Mouse (Mus musculus) G1E (cell line): Measurements from ENCODE around the gene Timm17b. TPM values are rescaled to one million over a fixed set of nuclear protein-coding genes. Genes with fewer than 3 reads are reported as not detected.

Experiments
- ATAC-seq: 2 replicates; pipeline ENCODE4 v1.8.0; 2016; ENCODE audit warnings: mild to moderate bottlenecking; ENCODE audit not compliant: insufficient number of reproducible peaks, poor library complexity, low FRiP score, severe bottlenecking; ENCODE audit errors: extremely low read depth
- DNase-seq: peaks from one replicate; pipeline ENCODE4 v3.0.0; 2012; ENCODE audit warnings: low spot score
- H3K27me3 ChIP-seq: 2 replicates; pipeline ENCODE4 v1.6.1; 2012; ENCODE audit warnings: mild to moderate bottlenecking, low read length, inconsistent platforms; ENCODE audit not compliant: insufficient read depth
- H3K36me3 ChIP-seq: replicated peaks from 2 replicates; pipeline ENCODE3; 2012; ENCODE audit warnings: mild to moderate bottlenecking, inconsistent platforms
- H3K4me1 ChIP-seq: 2 replicates; pipeline ENCODE4 v1.6.1; 2012; ENCODE audit warnings: low read depth, low read length, inconsistent platforms, mixed read lengths; ENCODE audit not compliant: insufficient read depth
- H3K4me3 ChIP-seq: 2 replicates; pipeline ENCODE4 v1.5.1; 2012; ENCODE audit warnings: low read depth, mild to moderate bottlenecking, inconsistent platforms, low read length, moderate library complexity, mixed read lengths
- H3K9me3 ChIP-seq: replicated peaks from 2 replicates; pipeline ENCODE4 v1.6.1; 2012; ENCODE audit warnings: inconsistent platforms
- CTCF ChIP-seq: IDR thresholded peaks from 2 replicates; pipeline ENCODE4 v1.5.1; 2012; ENCODE audit warnings: low read depth, low read length, inconsistent platforms, mixed read lengths
- GATA1 ChIP-seq: IDR thresholded peaks from 2 replicates; pipeline ENCODE4 v1.6.1; 2012; ENCODE audit warnings: borderline replicate concordance, low read length, inconsistent platforms, mixed read lengths
- GATA2 ChIP-seq: IDR thresholded peaks from 2 replicates; pipeline ENCODE4 v1.6.1; 2012; ENCODE audit warnings: low read depth, low read length, inconsistent platforms, borderline replicate concordance
- POLR2AphosphoS5 ChIP-seq: IDR thresholded peaks from 2 replicates; pipeline ENCODE4 v1.6.1; 2012; ENCODE audit warnings: low read depth, low read length, inconsistent platforms; ENCODE audit not compliant: insufficient replicate concordance
- TAL1 ChIP-seq: conservative IDR thresholded peaks from 2 replicates; pipeline ENCODE4 v1.6.1; 2012; ENCODE audit warnings: low read depth, low read length, inconsistent platforms, mixed read lengths
- polyA plus RNA-seq: library from polyadenylated mRNA; stranded (reverse); fragments of >175 nt; gene quantifications from 2 replicates; pipeline ENCODE4 v1.2.3, GENCODE M21; 2012
- total RNA-seq, 2 experiments: library from RNA; stranded (forward) in 1 of 2; stranded (reverse) in 1 of 2; fragments of 200-1000 nt in 1 of 2; fragments of >200 nt in 1 of 2; fragmentation: Nextera tagmentation in 1 of 2; gene quantifications; 2 replicates each; pipeline ENCODE4 v1.2.3; 2014 to 2017

Timm17b gene
- total and polyA plus RNA-seq, 3 experiments: 78.8 to 195 (median 139) TPM

DNA sequence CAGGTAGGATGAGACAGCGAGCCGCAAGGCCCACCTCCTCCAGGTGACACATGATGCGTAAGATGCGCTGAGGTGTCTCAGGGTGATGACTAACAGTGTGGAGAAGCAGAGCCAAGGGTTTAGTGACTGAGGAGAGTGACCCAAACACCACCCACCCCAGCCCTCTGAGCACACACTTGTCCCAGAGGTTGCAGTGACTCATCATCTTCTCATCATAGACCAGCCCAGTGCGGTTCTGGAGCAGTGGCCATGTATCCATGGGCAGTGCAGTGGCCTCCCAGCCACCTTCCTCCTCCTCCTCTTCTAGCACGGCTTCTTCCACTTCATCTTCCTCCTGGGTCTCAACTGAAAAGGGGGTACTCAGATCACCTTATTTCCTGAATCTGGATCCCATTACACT, 38.5 kb downstream of the Timm17b start:
- Histone ChIP-seq H3K36me3 (peaks cover 44% of the 10 kb centered on the region), H3K27me3 (no peaks in the 10 kb centered on the region), H3K4me1 (0 out of 2 replicates have a peak, but pooled peaks cover 2% of the 10 kb centered on the region), H3K4me3 (no peak overlapping the region), H3K9me3 (no peaks in the 10 kb centered on the region)
- ATAC-seq (no peak), DNase-seq (no peak)
- no peak for TF ChIP-seq CTCF
- TF ChIP-seq GATA2: no peak
- TF ChIP-seq POLR2AphosphoS5: no peak
- no peak for TF ChIP-seq GATA1
- TF ChIP-seq TAL1: no peak

DNA sequence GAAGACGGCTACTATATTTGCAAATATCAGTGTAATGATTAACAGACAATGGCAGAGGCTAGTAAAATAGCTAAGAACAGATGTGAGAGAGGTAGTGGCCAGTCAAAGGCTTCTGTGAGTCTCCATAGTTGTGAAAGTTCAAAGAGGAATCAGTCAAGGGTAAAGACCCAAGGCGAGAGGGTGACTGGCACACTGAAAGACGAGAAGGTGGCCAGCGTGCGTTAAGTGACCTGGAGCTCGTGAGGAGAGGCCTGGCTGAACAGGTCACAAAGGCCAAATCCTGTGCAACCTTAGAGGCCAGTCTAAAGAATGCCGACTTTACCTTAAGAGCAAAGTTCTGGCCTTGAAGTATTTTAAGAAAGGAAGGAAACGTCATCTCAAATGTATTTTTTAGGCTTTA, 46.5 kb downstream of the Timm17b start:
- DNase-seq: no peak
- H3K36me3 ChIP-seq: peaks cover 12% of the 10 kb centered on the region
- H3K4me3 ChIP-seq: no peak overlapping the region
- peaks cover 14% of the 10 kb centered on the region for H3K4me1 ChIP-seq
- no peak for ATAC-seq
- TF ChIP-seq POLR2AphosphoS5 (no peak), CTCF (no peak), GATA1 (no peak), GATA2 (no peak), TAL1 (no peak)
- H3K27me3 ChIP-seq: no peaks in the 10 kb centered on the region
- no peaks in the 10 kb centered on the region for H3K9me3 ChIP-seq

DNA sequence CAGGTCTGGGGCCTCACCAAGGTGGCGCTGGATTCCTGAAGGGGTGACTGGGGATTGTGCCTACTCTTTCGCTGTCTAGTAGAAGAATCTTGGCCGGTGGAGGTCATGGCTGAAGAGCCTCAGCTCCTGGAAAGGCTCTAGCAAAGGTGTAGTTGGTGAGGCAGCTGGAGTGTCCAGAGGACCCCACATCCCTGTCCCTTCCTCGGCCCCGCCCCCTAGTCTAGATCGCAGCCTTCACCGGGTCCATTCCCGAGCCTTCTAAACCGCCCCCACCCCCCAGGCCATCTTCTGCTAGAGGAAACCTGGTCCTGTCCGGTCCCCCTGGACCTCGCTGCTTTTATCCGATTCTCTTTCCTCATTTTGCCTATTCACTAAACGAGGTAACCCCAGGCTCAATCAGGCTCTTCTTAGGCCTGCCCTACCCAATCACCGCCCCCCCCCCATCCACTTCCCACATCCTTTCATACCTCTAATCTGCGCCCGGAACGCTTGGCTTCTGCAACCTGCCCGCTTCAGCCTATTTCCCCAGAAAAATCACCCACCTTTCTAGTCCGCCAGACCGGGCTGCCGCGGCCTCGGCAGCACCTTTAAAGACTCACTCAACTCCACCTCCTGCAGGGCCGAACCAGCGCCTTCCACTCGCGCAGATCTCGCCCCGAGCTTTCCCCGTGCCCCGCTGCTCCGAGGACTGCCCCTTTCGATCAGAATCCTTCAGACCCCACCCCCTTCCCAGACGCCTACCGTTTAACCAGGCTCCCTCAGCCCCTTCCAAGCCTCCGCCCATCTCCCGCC, 48.1 kb downstream of the Timm17b start, which contains the start of gene Hdac6:
Gene Hdac6, minus strand, starts transcription at position 782 of the 792 bp plus-strand sequence.
- TF ChIP-seq TAL1 (no peak), GATA1 (no peak), GATA2 (no peak), CTCF (no peak), POLR2AphosphoS5 (no peak)
- DNase-seq: no peak
- Histone ChIP-seq H3K4me3 (peak within 1 kb of the TSS; percentile 70), H3K27me3 (no peaks in the 10 kb centered on the region), H3K9me3 (no peaks in the 10 kb centered on the region), H3K4me1 (peaks cover 14% of the 10 kb centered on the region), H3K36me3 (peaks cover 6% of the 10 kb centered on the region)
- ATAC-seq: no peak; the same call in 1 of the 2 replicates

DNA sequence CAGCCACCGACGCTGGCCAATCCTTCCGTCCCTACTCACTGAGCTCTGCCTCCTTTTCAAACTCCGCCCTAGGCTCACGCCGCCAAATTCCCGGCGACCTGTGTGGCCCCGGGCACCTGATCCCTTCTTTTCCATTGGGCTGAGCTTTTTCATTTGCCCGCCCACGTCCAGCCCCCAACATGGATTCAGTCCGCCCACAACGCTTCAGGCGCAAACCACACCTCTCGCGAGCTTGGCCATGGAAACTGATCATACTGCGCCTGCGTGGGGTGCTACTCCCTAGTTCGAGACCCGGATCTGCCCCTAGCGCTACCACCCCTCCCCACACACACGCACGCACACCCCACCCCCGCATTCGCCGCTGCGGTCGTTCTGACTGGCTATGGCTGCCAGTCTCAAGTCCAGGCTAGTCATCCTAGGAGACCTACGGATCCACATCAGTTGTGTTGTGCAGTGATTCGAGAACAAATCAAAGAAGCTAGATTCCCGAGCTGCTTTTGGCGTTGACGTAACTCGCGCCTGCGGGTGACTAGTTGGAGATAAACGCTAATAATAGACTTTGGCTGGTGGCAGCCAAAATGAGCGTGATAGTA, 48.8 kb downstream of the Timm17b start:
- ATAC-seq: peak; percentile 98; the same call in 1 of the 2 replicates

DNA sequence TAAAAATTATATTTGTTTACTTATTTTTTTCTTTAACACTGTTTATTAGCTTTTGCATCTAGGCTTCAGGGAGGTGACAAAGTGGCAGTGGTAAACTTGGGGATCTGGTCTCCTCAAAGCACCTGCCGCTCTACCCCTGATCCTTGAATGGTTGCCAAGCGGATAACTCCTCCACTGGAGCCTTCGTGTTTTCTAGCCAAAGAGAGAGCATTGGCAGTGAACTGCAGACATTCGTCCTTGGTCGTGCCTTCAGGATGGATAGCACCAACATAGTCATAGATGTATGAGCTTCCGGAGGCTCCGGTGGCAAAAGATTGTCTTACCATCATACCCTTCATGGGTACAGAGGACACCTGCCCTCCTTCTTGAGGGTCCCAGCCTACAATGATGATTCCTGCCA, 50.9 kb downstream of the Timm17b start:
- Histone ChIP-seq H3K36me3 (peaks cover 2% of the 10 kb centered on the region), H3K4me1 (peaks cover 14% of the 10 kb centered on the region), H3K9me3 (no peaks in the 10 kb centered on the region), H3K27me3 (no peaks in the 10 kb centered on the region), H3K4me3 (no peak overlapping the region)
- no peak for ATAC-seq
- DNase-seq: no peak
- TF ChIP-seq TAL1: no peak
- TF ChIP-seq GATA2: no peak
- no peak for TF ChIP-seq GATA1
- no peak for TF ChIP-seq POLR2AphosphoS5
- TF ChIP-seq CTCF: no peak

More for the DNA sequence above, 48.8 kb downstream of the Timm17b start:
- H3K4me1 ChIP-seq: peaks cover 14% of the 10 kb centered on the region
- no peaks in the 10 kb centered on the region for H3K27me3 ChIP-seq
- no peaks in the 10 kb centered on the region for H3K9me3 ChIP-seq
- peak overlapping the region; percentile 70 for H3K4me3 ChIP-seq
- peak; percentile 78 for DNase-seq
- TF ChIP-seq POLR2AphosphoS5: no peak
- TF ChIP-seq GATA1: no peak
- no peak for TF ChIP-seq CTCF
- TF ChIP-seq GATA2: no peak
- TF ChIP-seq TAL1: no peak
- peaks cover 6% of the 10 kb centered on the region for H3K36me3 ChIP-seq

Other genes with a start within 250 kb of the Timm17b start
Only the 20 nearest of the 26 such genes appear.
- gene Wdr45, start 185.0 kb upstream of the Timm17b start, total RNA-seq (2014; fragmentation: Nextera tagmentation): 25.1 and 36.1 TPM in 2 replicates
- 27.9 and 30.8 TPM in 2 replicates for gene Wdr45, start 185.0 kb upstream of the Timm17b start, total RNA-seq (2017)
- 10.8 and 11.4 TPM in 2 replicates for gene Wdr45, start 185.0 kb upstream of the Timm17b start, polyA plus RNA-seq
- gene Gm45208, start 177.1 kb upstream of the Timm17b start, total RNA-seq (2014; fragmentation: Nextera tagmentation): not detected in 2 replicates
- gene Gm45208, start 177.1 kb upstream of the Timm17b start, total RNA-seq (2017): 0.44 TPM in 1 of 2 replicates, not detected in the other
- gene Gm45208, start 177.1 kb upstream of the Timm17b start, polyA plus RNA-seq: 1.1 and 2.0 TPM in 2 replicates
- 22.6 and 34.0 TPM in 2 replicates for gene Praf2, start 170.9 kb upstream of the Timm17b start, total RNA-seq (2014; fragmentation: Nextera tagmentation)
- gene Praf2, start 170.9 kb upstream of the Timm17b start, total RNA-seq (2017): 5.0 and 5.7 TPM in 2 replicates
- gene Praf2, start 170.9 kb upstream of the Timm17b start, polyA plus RNA-seq: 10.8 and 12.0 TPM in 2 replicates
- gene Ccdc120, start 148.5 kb upstream of the Timm17b start, total RNA-seq (2014; fragmentation: Nextera tagmentation): 1.4 and 2.3 TPM in 2 replicates
- 0.70 and 0.76 TPM in 2 replicates for gene Ccdc120, start 148.5 kb upstream of the Timm17b start, total RNA-seq (2017)
- 10.2 and 12.2 TPM in 2 replicates for gene Ccdc120, start 148.5 kb upstream of the Timm17b start, polyA plus RNA-seq
- 78.7 and 81.0 TPM in 2 replicates for gene Tfe3, start 136.8 kb upstream of the Timm17b start, total RNA-seq (2014; fragmentation: Nextera tagmentation)
- 14.1 and 17.0 TPM in 2 replicates for gene Tfe3, start 136.8 kb upstream of the Timm17b start, total RNA-seq (2017)
- 51.8 and 65.1 TPM in 2 replicates for gene Tfe3, start 136.8 kb upstream of the Timm17b start, polyA plus RNA-seq
- 77.0 and 116 TPM in 2 replicates for gene Gripap1, start 109.6 kb upstream of the Timm17b start, total RNA-seq (2014; fragmentation: Nextera tagmentation)
- gene Gripap1, start 109.6 kb upstream of the Timm17b start, total RNA-seq (2017): 45.7 and 53.8 TPM in 2 replicates
- gene Gripap1, start 109.6 kb upstream of the Timm17b start, polyA plus RNA-seq: 24.6 and 30.6 TPM in 2 replicates
- gene Kcnd1, start 77.1 kb upstream of the Timm17b start, total RNA-seq (2014; fragmentation: Nextera tagmentation): 1.1 and 4.1 TPM in 2 replicates
- gene Kcnd1, start 77.1 kb upstream of the Timm17b start, total RNA-seq (2017): 0.23 and 0.27 TPM in 2 replicates
- 0.28 and 0.41 TPM in 2 replicates for gene Kcnd1, start 77.1 kb upstream of the Timm17b start, polyA plus RNA-seq
- gene Otud5, start 58.0 kb upstream of the Timm17b start, total RNA-seq (2014; fragmentation: Nextera tagmentation): 68.1 and 71.8 TPM in 2 replicates
- gene Otud5, start 58.0 kb upstream of the Timm17b start, total RNA-seq (2017): 53.3 and 53.7 TPM in 2 replicates
- gene Otud5, start 58.0 kb upstream of the Timm17b start, polyA plus RNA-seq: 84.0 and 86.5 TPM in 2 replicates
- gene Pim2, start 21.1 kb upstream of the Timm17b start, total RNA-seq (2014; fragmentation: Nextera tagmentation): 7.4 and 12.8 TPM in 2 replicates
- gene Pim2, start 21.1 kb upstream of the Timm17b start, total RNA-seq (2017): 1.8 and 2.2 TPM in 2 replicates
- gene Pim2, start 21.1 kb upstream of the Timm17b start, polyA plus RNA-seq: 23.1 and 25.6 TPM in 2 replicates
- gene Slc35a2, start 15.3 kb upstream of the Timm17b start, total RNA-seq (2014; fragmentation: Nextera tagmentation): 9.6 and 13.5 TPM in 2 replicates
- 34.0 and 39.4 TPM in 2 replicates for gene Slc35a2, start 15.3 kb upstream of the Timm17b start, total RNA-seq (2017)
- gene Slc35a2, start 15.3 kb upstream of the Timm17b start, polyA plus RNA-seq: 75.8 and 107 TPM in 2 replicates
- 50.0 and 64.3 TPM in 2 replicates for gene Pqbp1, start 88 bp upstream of the Timm17b start, total RNA-seq (2014; fragmentation: Nextera tagmentation)
- gene Pqbp1, start 88 bp upstream of the Timm17b start, total RNA-seq (2017): 146 and 162 TPM in 2 replicates
- 152 and 167 TPM in 2 replicates for gene Pqbp1, start 88 bp upstream of the Timm17b start, polyA plus RNA-seq
- not detected in 2 replicates for gene Gm10491, start 8.5 kb downstream of the Timm17b start, total RNA-seq (2014; fragmentation: Nextera tagmentation)
- gene Gm10491, start 8.5 kb downstream of the Timm17b start, total RNA-seq (2017): not detected in 2 replicates
- gene Gm10491, start 8.5 kb downstream of the Timm17b start, polyA plus RNA-seq: not detected in 2 replicates
- not detected in 2 replicates for gene Gm10490, start 10.2 kb downstream of the Timm17b start, total RNA-seq (2014; fragmentation: Nextera tagmentation)
- 1.5 TPM in 1 of 2 replicates, not detected in the other for gene Gm10490, start 10.2 kb downstream of the Timm17b start, total RNA-seq (2017)
- gene Gm10490, start 10.2 kb downstream of the Timm17b start, polyA plus RNA-seq: not detected in 2 replicates
- gene Pcsk1n, start 20.5 kb downstream of the Timm17b start, total RNA-seq (2014; fragmentation: Nextera tagmentation): not detected in 2 replicates
- gene Pcsk1n, start 20.5 kb downstream of the Timm17b start, total RNA-seq (2017): not detected in 2 replicates
- gene Pcsk1n, start 20.5 kb downstream of the Timm17b start, polyA plus RNA-seq: not detected in 2 replicates
- not detected in 2 replicates for gene Eras, start 29.2 kb downstream of the Timm17b start, total RNA-seq (2014; fragmentation: Nextera tagmentation)
- gene Eras, start 29.2 kb downstream of the Timm17b start, total RNA-seq (2017): not detected in 2 replicates
- gene Eras, start 29.2 kb downstream of the Timm17b start, polyA plus RNA-seq: not detected in 2 replicates
- gene Hdac6, start 48.5 kb downstream of the Timm17b start, total RNA-seq (2014; fragmentation: Nextera tagmentation): 14.5 and 17.2 TPM in 2 replicates
- gene Hdac6, start 48.5 kb downstream of the Timm17b start, total RNA-seq (2017): 5.5 and 8.9 TPM in 2 replicates
- 6.0 and 6.5 TPM in 2 replicates for gene Hdac6, start 48.5 kb downstream of the Timm17b start, polyA plus RNA-seq
- gene Gata1, start 78.7 kb downstream of the Timm17b start, total RNA-seq (2014; fragmentation: Nextera tagmentation): 93.3 and 105 TPM in 2 replicates
- 38.1 and 41.0 TPM in 2 replicates for gene Gata1, start 78.7 kb downstream of the Timm17b start, total RNA-seq (2017)
- 46.2 and 48.8 TPM in 2 replicates for gene Gata1, start 78.7 kb downstream of the Timm17b start, polyA plus RNA-seq
- not detected in 2 replicates for gene Glod5, start 119.1 kb downstream of the Timm17b start, total RNA-seq (2014; fragmentation: Nextera tagmentation)
- gene Glod5, start 119.1 kb downstream of the Timm17b start, total RNA-seq (2017): not detected in 2 replicates
- not detected in 2 replicates for gene Glod5, start 119.1 kb downstream of the Timm17b start, polyA plus RNA-seq
- 64.5 and 66.6 TPM in 2 replicates for gene Suv39h1, start 175.4 kb downstream of the Timm17b start, total RNA-seq (2014; fragmentation: Nextera tagmentation)
- 69.7 and 70.5 TPM in 2 replicates for gene Suv39h1, start 175.4 kb downstream of the Timm17b start, total RNA-seq (2017)
- gene Suv39h1, start 175.4 kb downstream of the Timm17b start, polyA plus RNA-seq: 15.0 and 23.6 TPM in 2 replicates
- gene Was, start 191.1 kb downstream of the Timm17b start, total RNA-seq (2014; fragmentation: Nextera tagmentation): 86.1 and 101 TPM in 2 replicates
- 99.6 and 105 TPM in 2 replicates for gene Was, start 191.1 kb downstream of the Timm17b start, total RNA-seq (2017)
- gene Was, start 191.1 kb downstream of the Timm17b start, polyA plus RNA-seq: 198 and 247 TPM in 2 replicates